Mouse (Mus musculus) CH12.LX (cell line): ENCODE measurements around the gene Sort1.

Experiments
- CTCF ChIP-seq, 2 experiments: IDR thresholded peaks in 1 of 2; conservative IDR thresholded peaks in 1 of 2; 2 replicates each; pipeline ENCODE4 v1.5.1; 2011 to 2012; ENCODE audit warnings: low read depth in 2 of 2, low read length in 2 of 2, improper control_type of control experiment in 1 of 2, inconsistent platforms in 1 of 2, mild to moderate bottlenecking in 1 of 2, moderate library complexity in 1 of 2
- JUND ChIP-seq: conservative IDR thresholded peaks from 2 replicates; pipeline ENCODE4 v1.6.1; 2011; ENCODE audit warnings: low read depth, low read length, improper control_type of control experiment
- NRF1 ChIP-seq: IDR thresholded peaks from 2 replicates; pipeline ENCODE4 v1.6.1; 2014; ENCODE audit warnings: low read depth, mild to moderate bottlenecking, inconsistent platforms, low read length, improper control_type of control experiment, moderate library complexity
- POLR2A ChIP-seq: IDR thresholded peaks from 2 replicates; pipeline ENCODE4 v1.6.1; 2011; ENCODE audit warnings: low read depth, mild to moderate bottlenecking, improper control_type of control experiment, low read length
- POLR2AphosphoS2 ChIP-seq: IDR thresholded peaks from 2 replicates; pipeline ENCODE4 v1.6.1; 2011; ENCODE audit warnings: low read depth, low read length, improper control_type of control experiment
- ZMIZ1 ChIP-seq: IDR thresholded peaks from 2 replicates; pipeline ENCODE4 v1.6.1; 2012; ENCODE audit warnings: low read depth, mild to moderate bottlenecking, inconsistent platforms, low read length, improper control_type of control experiment

DNA sequence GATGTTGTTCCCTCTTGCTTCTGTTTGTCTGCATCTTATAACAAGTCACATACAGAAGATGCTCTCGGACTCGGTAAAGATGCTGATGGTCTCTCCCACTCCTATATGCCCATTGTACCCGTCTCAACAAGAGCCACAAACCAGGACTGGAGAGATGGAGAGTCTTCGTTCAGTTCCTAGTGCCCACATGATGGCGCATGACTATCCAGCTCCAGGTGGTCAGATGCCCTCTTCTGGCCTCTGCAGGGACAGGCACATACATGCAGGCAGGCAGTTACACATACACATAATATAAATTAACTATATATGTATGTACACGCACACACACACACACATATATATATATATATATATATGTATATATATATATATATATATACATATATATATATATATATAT, 96.8 kb downstream of the Sort1 start:
- TF ChIP-seq POLR2A (no peak), ZMIZ1 (no peak), POLR2AphosphoS2 (no peak), CTCF (conservative IDR thresholded peaks at IDR 0.05 in 1 of 2, IDR thresholded peaks at IDR 0.05 in 1 of 2; ENCODE audit: low read depth in 2 of 2, low read length in 2 of 2) (peak; percentile 13 to 99; a peak in 2 of 4 replicates), JUND (no peak), NRF1 (no peak)
